ENCODE assay signal across 10 mouse cellular contexts in the genomic region with DNA sequence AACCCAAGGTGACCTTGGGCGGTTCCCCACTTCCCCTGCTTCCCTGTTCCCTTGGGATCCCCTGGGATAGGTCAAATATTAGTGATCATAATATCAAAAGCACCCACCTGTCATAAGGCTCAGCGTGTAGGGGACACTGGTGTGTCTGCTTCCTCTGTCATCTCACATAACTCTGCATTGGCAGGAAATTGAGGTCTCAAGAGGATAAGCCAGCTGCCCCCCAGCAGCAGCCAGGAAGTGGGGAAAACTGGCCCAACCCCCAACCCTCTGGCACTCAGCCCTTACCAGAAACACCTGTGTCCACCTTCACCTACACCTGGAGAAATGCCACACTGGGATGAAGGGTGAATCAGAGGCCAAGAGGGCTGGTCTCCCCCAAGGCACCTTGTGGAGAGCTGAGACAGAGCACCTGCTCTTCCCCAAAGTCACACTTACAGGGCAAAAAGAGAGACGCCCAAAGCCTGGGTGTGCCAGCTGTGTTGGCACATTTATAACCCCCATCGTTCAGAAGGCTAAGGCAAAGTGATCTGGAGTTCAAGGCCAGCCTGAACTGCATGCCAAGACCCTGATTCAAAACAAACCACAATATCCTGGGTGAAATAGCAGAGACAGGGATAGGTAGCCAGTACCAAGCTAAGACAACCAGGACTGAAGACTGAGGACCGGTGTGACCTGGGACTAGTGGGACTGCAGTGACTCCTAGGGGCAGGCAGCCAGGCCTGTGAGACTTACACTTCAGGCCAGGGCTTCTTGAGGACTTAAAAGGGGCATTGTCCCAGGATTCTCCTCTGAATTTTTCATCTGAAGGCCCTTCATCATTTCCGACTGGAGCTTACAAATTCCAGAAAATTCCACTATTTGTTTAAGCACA. TPM values are rescaled to one million over a fixed set of nuclear protein-coding genes. Genes with fewer than 3 reads are reported as not detected.
DNase-seq lines count a peak whose midpoint lies in the region; ATAC-seq lines count a peak whose summit lies in the region.
"Had no signal": no experiment of that assay in that cellular context is flagged by ENCODE, and none has a peak within 500 bp of the region (broad histone marks: within the 10 kb centered on the region; RNA-seq: fewer than 3 reads in every experiment).

No protein-coding gene starts in this region.

- intact Hi-C loops in heart, postnatal 14 days (cut with DNase I), result no loop called here

- peak; percentile 32 for DNase-seq in lung, postnatal 36 days
- DNase-seq in lung, postnatal 10 days, result no peak
- DNase-seq in NIH3T3 (ENCODE audit: low read depth), result peak; percentile 53
- peak; percentile 71 for DNase-seq in thymus, postnatal 14 days
- no peak for DNase-seq in heart, postnatal 14 days
- DNase-seq in cerebellum, postnatal 4 days (ENCODE audit: low spot score in 2 of 2), result no peak
- DNase-seq: adrenal gland, postnatal 10 days; midbrain, embryonic 14.5 days had no signal

- ATAC-seq in megakaryocyte, adult 5-6 weeks (ENCODE audit: poor library complexity, severe bottlenecking), result peak; percentile 31; the same call in 1 of the 2 replicates
- ATAC-seq in megakaryocyte-erythroid progenitor cell, adult 5-6 weeks (replicated peaks; ENCODE audit: low FRiP score, low TSS enrichment, poor library complexity, severe bottlenecking), result no peak

RNA-seq across cellular contexts. Expression of gene B3gnt7, which starts 1.2 kb away (rescaled TPM):
- total RNA-seq in megakaryocyte, adult 5-6 weeks (2015), result 0.27 and 0.36 TPM in 2 replicates
- total RNA-seq in megakaryocyte, adult 5-6 weeks (2017), result not detected in 2 replicates
- 1.4 and 2.4 TPM in 2 replicates for total RNA-seq in megakaryocyte-erythroid progenitor cell, adult 5-6 weeks (2014; fragmentation: Nextera tagmentation)
- 4.0 TPM in 1 of 2 replicates, not detected in the other for total RNA-seq in megakaryocyte-erythroid progenitor cell, adult 5-6 weeks (2017)
- under 1 TPM; 0.54 to 0.57 TPM for total RNA-seq in heart, postnatal 14 days (2021)

RNA-seq across cellular contexts. Expression of gene Ncl, which starts 57.7 kb away (rescaled TPM):
- 150 and 167 TPM in 2 replicates for total RNA-seq in megakaryocyte, adult 5-6 weeks (2015)
- 156 and 194 TPM in 2 replicates for total RNA-seq in megakaryocyte, adult 5-6 weeks (2017)
- total RNA-seq in megakaryocyte-erythroid progenitor cell, adult 5-6 weeks (2014; fragmentation: Nextera tagmentation), result 973 and 1,006 TPM in 2 replicates
- 1,472 and 1,577 TPM in 2 replicates for total RNA-seq in megakaryocyte-erythroid progenitor cell, adult 5-6 weeks (2017)
- total RNA-seq in heart, postnatal 14 days (2021), result 100 to 1,000 TPM; 122 to 125 TPM

Comparison
In these comparisons a context has a peak if more than half of its experiments do, and no peak if none do; other contexts are left out.
1. DNase-seq: peak in lung, postnatal 36 days (single experiment), NIH3T3 (single experiment) and thymus, postnatal 14 days (single experiment); none in lung, postnatal 10 days (single experiment), heart, postnatal 14 days (0 of 2) and cerebellum, postnatal 4 days (0 of 2).
2. RNA of gene Ncl, which starts 57.7 kb away (total RNA-seq): 973 to 1,577 TPM in megakaryocyte-erythroid progenitor cell, adult 5-6 weeks; 150 to 194 TPM in megakaryocyte, adult 5-6 weeks and 122 to 125 TPM in heart, postnatal 14 days; every median in the first group is over 4 times any median in the second.